Mouse (Mus musculus) ES-E14 (cell line): ENCODE measurements around the gene 1110059E24Rik.

Experiments used
- CHD2 ChIP-seq: IDR thresholded peaks from 2 replicates; pipeline ENCODE4 v1.6.1; 2014; ENCODE audit warnings: mild to moderate bottlenecking, low read depth, low read length, inconsistent platforms
- HCFC1 ChIP-seq: IDR thresholded peaks from 2 replicates; pipeline ENCODE4 v1.6.1; 2012; ENCODE audit warnings: low read length, inconsistent platforms, borderline replicate concordance; ENCODE audit not compliant: insufficient read depth
- ZC3H11A ChIP-seq: IDR thresholded peaks from 2 replicates; pipeline ENCODE4 v1.6.1; 2012; ENCODE audit warnings: low read depth, mild to moderate bottlenecking, inconsistent platforms, low read length, borderline replicate concordance

GRCm38 (mm10) chr19:21629030-21629429 lies 23.7 kb downstream of the 1110059E24Rik start:
- no peak for TF ChIP-seq HCFC1
- TF ChIP-seq CHD2 = no peak
- TF ChIP-seq ZC3H11A = no peak
